Mouse (Mus musculus) heart, adult 2 months (tissue): Measurements from ENCODE around the gene Gm525. TPM values are rescaled to one million over a fixed set of nuclear protein-coding genes. Genes with fewer than 3 reads are reported as not detected.

ENCODE experiments used
- DNase-seq, 2 experiments: peaks; one replicate each; pipeline ENCODE4 v3.0.0; 2021
- H3K27ac ChIP-seq: fragments of 200-600 bp; 2 replicates; pipeline ENCODE4 v1.8.1; 2022
- H3K27me3 ChIP-seq: fragments of 200-500 bp; 2 replicates; pipeline ENCODE4 v1.6.1; 2012; ENCODE audit warnings: mild to moderate bottlenecking, low read length, inconsistent platforms, mixed read lengths; ENCODE audit not compliant: control insufficient read depth, insufficient read depth
- H3K36me3 ChIP-seq: fragments of 200-500 bp; 2 replicates; pipeline ENCODE4 v1.6.1; 2012; ENCODE audit warnings: low read length, inconsistent platforms; ENCODE audit not compliant: control insufficient read depth, insufficient read depth
- H3K4me1 ChIP-seq: fragments of 200-500 bp; 2 replicates; pipeline ENCODE4 v1.6.1; 2011; ENCODE audit warnings: low read length; ENCODE audit not compliant: control insufficient read depth, insufficient read depth
- H3K4me3 ChIP-seq: fragments of 200-600 bp; 2 replicates; pipeline ENCODE4 v1.8.1; 2022
- H3K79me2 ChIP-seq: fragments of 200-500 bp; replicated peaks from 2 replicates; pipeline ENCODE4 v1.6.1; 2012; ENCODE audit warnings: mild to moderate bottlenecking, inconsistent platforms, low read length, moderate library complexity, mixed read lengths; ENCODE audit not compliant: control insufficient read depth, insufficient read depth
- H3K9ac ChIP-seq: fragments of 200-500 bp; 2 replicates; pipeline ENCODE4 v1.6.1; 2012; ENCODE audit warnings: low read depth, mild to moderate bottlenecking, control low read depth, inconsistent platforms, low read length, mixed read lengths
- CTCF ChIP-seq: fragments of 200-600 bp; IDR thresholded peaks from 2 replicates; pipeline ENCODE4 v1.8.1; 2022; ENCODE audit warnings: antibody characterized with exemption, mild to moderate bottlenecking, moderate library complexity
- EP300 ChIP-seq: fragments of 200-500 bp; IDR thresholded peaks from 2 replicates; pipeline ENCODE4 v1.6.1; 2011; ENCODE audit warnings: low read depth, low read length, control low read depth; ENCODE audit not compliant: insufficient read depth
- POLR2A ChIP-seq: fragments of 200-500 bp; IDR thresholded peaks from 2 replicates; pipeline ENCODE4 v1.6.1; 2011; ENCODE audit warnings: mild to moderate bottlenecking, low read depth, low read length, control low read depth; ENCODE audit not compliant: insufficient read depth
- WGBS: fragments of 180-500 bp; shearing (Covaris S2); methylation state at CpG from one replicate; pipeline ENCODE4 v1.1.7; 2018; 5-methylcytosine and 5-hydroxymethylcytosine counted together
- intact Hi-C: fragments of 180-260 bp; cut with DNase I; formaldehyde crosslinking; loops from one replicate; pipeline ENCODE4 v1.15.1; 2025
- polyA plus RNA-seq: library from polyadenylated mRNA; depleted of rRNA; stranded (reverse); fragments of >200 nt; gene quantifications from 2 replicates; pipeline ENCODE4 v1.2.3, GENCODE M21; 2012
- total RNA-seq, 2 experiments: library from RNA; stranded (reverse); gene quantifications; 2 replicates each; pipeline ENCODE4 v1.2.3; 2021

Gene Gm525
- total and polyA plus RNA-seq, 3 experiments, result 0.27 TPM; not detected in 2

DNA sequence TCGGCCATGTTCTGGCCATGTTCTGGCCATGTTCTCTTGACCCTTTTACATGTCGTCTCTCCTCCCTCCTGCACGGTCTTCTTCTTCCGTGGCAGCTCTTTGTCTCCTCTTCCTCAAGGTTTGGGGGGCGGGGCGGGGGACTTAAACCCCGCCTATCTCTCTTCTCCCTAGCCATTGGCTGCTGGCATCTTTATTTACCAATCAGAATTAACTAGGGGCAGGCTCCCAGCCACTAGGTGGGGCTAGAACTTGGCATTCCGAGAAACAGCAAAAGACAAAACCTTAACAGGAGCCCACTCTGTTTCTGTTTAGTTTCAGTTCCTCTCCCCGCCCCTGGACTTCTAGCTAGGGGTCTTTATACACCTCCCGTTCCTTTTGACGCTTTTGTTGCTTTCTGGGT is 32.2 kb downstream of the Gm525 start:
- Histone ChIP-seq H3K36me3 (no peaks in the 10 kb centered on the region), H3K79me2 (no peaks in the 10 kb centered on the region), H3K4me1 (0 out of 2 replicates have a peak, but pooled peaks cover 2% of the 10 kb centered on the region), H3K9ac (no peak overlapping the region), H3K27ac (no peak overlapping the region), H3K27me3 (no peaks in the 10 kb centered on the region), H3K4me3 (no peak overlapping the region)
- 83% methylated on average over 11 of the region's 11 CpGs for WGBS
- TF ChIP-seq CTCF (peak; percentile 17; the same call in 1 of the 2 replicates), POLR2A (no peak)
- intact Hi-C loops, result no loop called here
- DNase-seq, result no peak

DNA sequence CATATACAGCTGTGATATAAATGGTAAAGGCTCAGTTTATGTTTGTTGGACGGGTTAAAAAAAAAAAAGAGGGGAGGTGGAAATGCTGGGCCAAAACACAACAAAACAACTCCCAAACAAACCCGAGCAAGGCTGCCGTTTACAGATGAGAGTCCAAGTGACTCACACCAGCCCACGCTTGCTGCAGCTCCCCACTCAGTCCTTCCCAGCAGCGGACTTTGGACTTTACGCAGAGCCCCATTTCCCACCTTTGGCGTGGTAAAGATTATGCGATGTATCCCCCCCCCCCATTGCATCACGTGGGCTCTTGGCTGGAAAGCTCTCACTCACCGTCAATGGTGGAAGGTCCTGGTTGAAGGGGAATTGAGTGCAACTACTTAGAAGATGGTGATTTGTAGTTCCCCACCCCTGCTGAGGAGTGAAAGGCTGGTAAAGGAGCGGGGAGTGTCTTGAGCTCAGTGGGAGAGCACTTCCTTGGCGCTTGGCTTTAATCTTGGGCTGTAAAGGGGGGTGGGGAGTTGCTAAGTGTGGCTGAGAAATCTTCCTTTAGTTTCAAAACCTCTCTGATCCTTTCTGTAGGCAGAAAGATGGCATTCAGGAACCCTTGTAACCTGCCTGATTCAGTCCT is 33.7 kb downstream of the Gm525 start:
- intact Hi-C loops, result no loop called here
- H3K79me2 ChIP-seq, result no peaks in the 10 kb centered on the region
- DNase-seq, result no peak
- H3K36me3 ChIP-seq, result no peaks in the 10 kb centered on the region
- H3K27me3 ChIP-seq, result no peaks in the 10 kb centered on the region
- H3K4me3 ChIP-seq, result no peak overlapping the region
- H3K4me1 ChIP-seq, result 0 out of 2 replicates have a peak, but pooled peaks cover 2% of the 10 kb centered on the region
- TF ChIP-seq CTCF (no peak), POLR2A (no peak), EP300 (no peak)
- no peak overlapping the region for H3K9ac ChIP-seq
- no peak overlapping the region for H3K27ac ChIP-seq
- 45% methylated on average over 12 of the region's 12 CpGs for WGBS

DNA sequence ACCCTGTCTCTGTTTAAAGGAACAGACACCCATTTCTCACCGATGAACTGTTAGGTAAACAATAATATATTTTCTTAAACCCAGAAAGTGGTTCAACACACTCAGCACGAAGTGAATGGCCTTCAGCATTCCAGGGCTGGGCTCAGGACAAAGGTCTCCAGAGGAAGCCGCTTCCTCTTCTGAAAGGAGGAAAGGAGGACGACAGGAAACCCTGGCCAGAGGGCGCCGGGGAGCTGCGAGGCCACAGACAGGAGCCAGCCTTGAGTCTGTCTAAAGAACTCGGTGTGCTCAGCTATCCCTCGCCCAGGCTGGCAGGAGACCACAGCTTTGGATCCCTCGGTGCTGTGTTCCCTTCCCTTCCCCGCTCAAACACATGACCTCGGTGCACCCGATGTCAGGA is 50.8 kb downstream of the Gm525 start:
- Histone ChIP-seq H3K79me2 (no peaks in the 10 kb centered on the region), H3K27me3 (no peaks in the 10 kb centered on the region), H3K9ac (no peak overlapping the region), H3K27ac (no peak overlapping the region), H3K36me3 (no peaks in the 10 kb centered on the region), H3K4me3 (no peak overlapping the region), H3K4me1 (no peaks in the 10 kb centered on the region)
- TF ChIP-seq POLR2A (no peak), CTCF (no peak), EP300 (no peak)
- intact Hi-C loops, result no loop called here
- DNase-seq, result no peak
- 15% methylated on average over 13 of the region's 13 CpGs for WGBS

DNA sequence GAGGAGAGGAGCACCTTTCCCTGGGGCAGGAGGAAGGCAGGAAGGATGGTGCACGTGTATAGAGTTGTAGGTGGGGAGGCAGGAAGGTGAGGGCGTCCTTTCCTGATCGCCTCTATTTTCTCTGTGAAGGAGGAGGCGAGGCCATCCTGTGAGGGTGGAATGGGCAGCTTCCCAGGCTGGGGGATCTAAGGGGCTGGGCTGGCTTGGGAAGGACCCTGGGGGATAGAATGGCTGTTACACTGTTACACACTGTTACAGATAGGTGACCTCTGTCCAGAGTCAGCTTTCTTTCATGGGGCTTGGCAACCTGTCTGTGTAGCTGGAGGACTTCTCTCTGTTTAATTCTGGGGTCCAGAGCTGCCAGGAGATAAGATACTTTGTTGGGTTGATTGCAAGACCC is 57.2 kb downstream of the Gm525 start:
- WGBS, result 43% methylated on average over 4 of the region's 4 CpGs
- H3K79me2 ChIP-seq, result no peaks in the 10 kb centered on the region
- no peaks in the 10 kb centered on the region for H3K27me3 ChIP-seq
- H3K4me3 ChIP-seq, result no peak overlapping the region
- H3K27ac ChIP-seq, result no peak overlapping the region
- H3K36me3 ChIP-seq, result no peaks in the 10 kb centered on the region
- H3K9ac ChIP-seq, result no peak overlapping the region
- intact Hi-C loops, result no loop called here
- no peak for DNase-seq
- no peaks in the 10 kb centered on the region for H3K4me1 ChIP-seq
- no peak for TF ChIP-seq EP300
- no peak for TF ChIP-seq POLR2A
- no peak for TF ChIP-seq CTCF

DNA sequence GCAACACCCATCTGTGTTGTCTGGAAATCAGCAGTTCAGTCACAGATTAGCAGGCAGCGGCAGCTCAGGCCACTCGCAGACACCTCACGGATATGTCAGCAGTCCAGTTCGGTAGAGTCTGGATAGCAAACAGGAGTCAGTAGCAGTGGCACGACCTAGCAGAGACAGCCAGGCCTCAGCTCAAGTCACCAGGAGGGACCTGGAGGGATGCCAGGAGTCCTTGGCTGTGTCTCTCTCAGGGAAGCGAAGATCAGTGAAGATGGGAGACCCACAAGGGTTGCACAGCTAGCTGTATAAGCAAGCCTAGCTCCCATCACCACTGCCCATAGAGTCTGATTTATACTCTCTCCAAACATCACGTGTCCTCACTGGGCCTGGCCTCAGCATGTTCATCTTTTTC is 58.8 kb downstream of the Gm525 start:
- Histone ChIP-seq H3K79me2 (no peaks in the 10 kb centered on the region), H3K36me3 (no peaks in the 10 kb centered on the region), H3K9ac (no peak overlapping the region), H3K27me3 (no peaks in the 10 kb centered on the region), H3K4me1 (no peaks in the 10 kb centered on the region), H3K27ac (no peak overlapping the region), H3K4me3 (no peak overlapping the region)
- WGBS, result 54% methylated on average over 7 of the region's 7 CpGs
- intact Hi-C loops, result no loop called here
- no peak for DNase-seq
- TF ChIP-seq EP300, result no peak
- no peak for TF ChIP-seq POLR2A
- no peak for TF ChIP-seq CTCF

DNA sequence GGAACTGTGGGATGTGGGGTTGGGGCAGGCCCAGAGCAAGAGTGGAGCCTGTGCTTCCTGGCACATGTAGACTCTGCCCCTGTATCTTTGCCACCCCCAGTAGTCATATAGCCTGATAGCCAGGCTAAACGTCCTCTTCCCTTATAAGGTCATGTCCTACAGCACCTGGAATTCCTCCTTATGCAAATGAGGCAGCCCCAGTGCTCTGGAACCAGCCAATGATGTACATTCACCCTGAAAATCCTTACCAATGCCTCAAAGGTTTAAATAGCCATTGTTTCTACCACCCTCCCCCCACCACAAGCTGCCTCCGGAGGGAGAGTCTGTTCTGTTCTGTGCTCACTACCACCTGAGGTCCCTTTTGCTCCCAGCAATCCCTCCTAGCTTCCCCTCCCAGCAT is 60.6 kb downstream of the Gm525 start:
- no peak overlapping the region for H3K9ac ChIP-seq
- 56% methylated on average over 2 of the region's 2 CpGs for WGBS
- H3K27ac ChIP-seq, result no peak overlapping the region
- no peak for DNase-seq
- TF ChIP-seq EP300 (no peak), CTCF (no peak), POLR2A (no peak)
- no peaks in the 10 kb centered on the region for H3K36me3 ChIP-seq
- no peaks in the 10 kb centered on the region for H3K4me1 ChIP-seq
- no peaks in the 10 kb centered on the region for H3K79me2 ChIP-seq
- H3K4me3 ChIP-seq, result no peak overlapping the region
- no peaks in the 10 kb centered on the region for H3K27me3 ChIP-seq
- intact Hi-C loops, result no loop called here
